Mouse (Mus musculus) megakaryocyte, adult 5-6 weeks (primary cell): Measurements from ENCODE around the gene H2-T23. TPM values are rescaled to one million over a fixed set of nuclear protein-coding genes. Genes with fewer than 3 reads are reported as not detected.
A peak's percentile ranks its signal among the peaks of the same experiment; 100 is the strongest.

Source experiments
- ATAC-seq: 2 replicates; pipeline ENCODE4 v1.8.0; 2016; ENCODE audit warnings: mild to moderate bottlenecking, inconsistent platforms; ENCODE audit not compliant: poor library complexity, severe bottlenecking
- total RNA-seq, 2 experiments: library from RNA; stranded (forward) in 1 of 2; stranded (reverse) in 1 of 2; fragments of 153-499, 151-499 nt in 1 of 2; fragments of 221-1000, 200-1000 nt in 1 of 2; gene quantifications; 2 replicates each; pipeline versions ENCODE4 v1.2.3 to v1.2.4; 2015 to 2017

Gene H2-T23
- total RNA-seq, 2 experiments from 2014 or later: 216 to 224 TPM

DNA sequence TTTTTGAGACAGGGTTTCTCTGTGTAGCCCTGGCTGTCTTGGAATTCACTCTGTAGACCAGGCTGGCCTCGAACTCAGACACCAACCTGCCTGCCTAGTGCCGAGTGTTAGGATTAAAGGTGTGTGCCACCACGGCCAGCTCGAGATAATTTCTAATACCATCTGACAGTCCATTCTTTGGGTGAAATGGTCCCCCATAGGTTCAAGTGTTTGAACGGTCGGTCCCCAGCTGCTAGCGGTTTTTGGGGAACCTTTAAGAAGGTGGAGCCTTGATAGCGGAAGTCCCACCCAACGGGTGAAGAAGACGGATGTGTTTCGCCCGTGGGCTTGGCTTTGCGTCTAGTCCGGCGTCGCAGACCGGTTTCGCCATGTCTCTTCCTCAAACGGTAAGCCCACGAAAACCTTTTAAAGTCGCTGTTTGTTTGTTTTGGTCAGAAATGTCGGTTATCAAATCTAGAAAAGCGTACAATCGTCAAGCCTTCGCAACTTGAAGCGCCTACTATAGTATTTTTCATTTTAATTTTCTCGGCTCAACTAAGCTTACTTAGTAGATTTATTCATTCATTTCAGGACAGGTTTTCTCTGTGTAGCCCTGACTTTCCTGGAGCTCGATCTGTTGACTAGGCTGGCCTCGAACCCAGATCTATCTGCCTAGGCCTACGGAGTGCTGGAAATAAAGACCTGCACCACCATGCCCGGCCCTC lies 38.3 kb downstream of the H2-T23 start:
- peak; percentile 71 for ATAC-seq

DNA sequence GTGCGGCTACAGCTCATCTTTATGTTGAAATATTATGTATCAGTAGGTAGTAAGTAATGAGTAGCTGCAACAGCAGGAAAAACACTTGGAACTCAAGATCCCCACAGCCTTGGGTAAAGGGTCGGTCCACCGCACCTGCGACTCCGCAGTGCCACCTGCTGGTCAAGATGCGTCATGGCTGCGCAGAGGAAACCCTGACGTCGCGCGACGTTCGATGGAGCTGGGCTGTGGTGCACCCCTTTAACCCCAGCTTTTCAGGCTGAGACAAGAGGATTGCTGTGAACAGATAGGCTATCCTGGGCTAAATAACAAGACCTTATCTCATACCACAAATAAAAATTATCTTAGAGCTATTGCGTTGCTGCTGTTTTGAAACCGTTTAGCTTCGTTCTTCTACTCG lies 39.0 kb downstream of the H2-T23 start:
- peak; percentile 66 for ATAC-seq

DNA sequence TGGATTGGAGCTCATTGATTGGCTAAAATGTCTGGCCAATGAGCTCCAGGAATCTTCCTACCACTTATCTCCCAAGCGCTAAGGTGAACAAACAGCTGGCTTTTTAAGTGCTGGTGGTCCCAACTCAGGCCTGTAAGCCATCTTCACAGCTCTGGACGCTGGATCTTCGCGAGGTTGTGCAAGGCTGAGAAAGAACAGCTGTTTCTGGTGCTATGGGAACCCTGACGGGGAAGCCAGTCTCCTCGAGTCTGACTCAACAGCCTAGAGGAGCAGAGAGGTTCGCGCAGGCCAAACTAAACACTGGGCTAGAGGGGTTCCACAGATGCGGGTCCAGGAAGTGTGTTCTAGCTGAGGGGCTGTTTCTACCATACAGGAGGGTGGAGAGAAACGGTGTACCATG lies 40.9 kb downstream of the H2-T23 start:
- no peak for ATAC-seq

DNA sequence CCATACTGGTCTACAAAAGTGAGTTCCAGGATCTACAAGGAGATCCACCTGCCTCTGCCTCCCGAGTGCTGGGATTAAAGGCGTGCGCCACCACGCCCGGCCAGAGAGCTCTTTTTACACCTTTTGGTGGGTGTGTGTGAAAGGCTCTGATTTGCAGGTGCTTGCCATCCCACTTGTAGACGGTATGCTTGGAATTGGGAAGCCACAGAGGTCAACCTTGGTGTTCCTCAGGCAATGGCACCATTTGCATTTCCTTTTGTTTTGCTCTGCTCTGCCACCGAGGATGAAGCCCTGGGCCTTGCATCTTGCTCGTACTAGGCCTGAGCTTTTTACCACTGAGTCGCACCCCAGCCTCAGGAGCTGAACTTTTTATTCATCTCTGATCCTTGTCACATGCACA lies 50.9 kb downstream of the H2-T23 start:
- ATAC-seq: no peak

DNA sequence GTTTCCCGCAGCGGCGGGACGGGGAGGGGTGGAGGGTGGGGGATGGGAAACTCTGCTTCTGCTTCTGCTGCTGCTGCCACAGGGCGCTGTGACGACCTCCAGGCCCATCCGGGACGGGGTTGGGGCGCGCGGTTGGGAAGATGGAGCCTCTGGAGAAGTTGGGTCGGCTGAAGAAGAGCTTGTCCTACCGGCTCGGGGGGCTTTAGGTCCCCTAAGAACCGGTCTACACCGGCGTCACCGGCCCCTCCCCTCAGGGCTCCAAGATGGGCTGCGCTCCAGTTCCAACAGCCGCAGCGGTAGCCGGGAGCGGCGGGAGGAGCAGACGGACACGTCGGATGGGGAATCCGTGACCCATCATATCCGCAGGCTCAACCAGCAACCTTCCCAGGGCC lies 52.3 kb downstream of the H2-T23 start:
- ATAC-seq: peak; percentile 4

Other genes with a start within 250 kb of the H2-T23 start
- 21.1 and 22.8 TPM in 2 replicates for gene Ier3, start 211.2 kb downstream of the H2-T23 start, total RNA-seq (2015)
- 15.7 and 20.5 TPM in 2 replicates for gene Ier3, start 211.2 kb downstream of the H2-T23 start, total RNA-seq (2017)
- gene Flot1, start 209.6 kb downstream of the H2-T23 start, total RNA-seq (2015): 73.5 and 95.0 TPM in 2 replicates
- 124 and 127 TPM in 2 replicates for gene Flot1, start 209.6 kb downstream of the H2-T23 start, total RNA-seq (2017)
- 649 TPM in 2 replicates for gene Tubb5, start 194.5 kb downstream of the H2-T23 start, total RNA-seq (2015)
- 751 and 811 TPM in 2 replicates for gene Tubb5, start 194.5 kb downstream of the H2-T23 start, total RNA-seq (2017)
- 37.6 and 62.8 TPM in 2 replicates for gene Mdc1, start 191.3 kb downstream of the H2-T23 start, total RNA-seq (2015)
- 17.3 and 18.6 TPM in 2 replicates for gene Mdc1, start 191.3 kb downstream of the H2-T23 start, total RNA-seq (2017)
- 88.5 and 114 TPM in 2 replicates for gene Nrm, start 171.5 kb downstream of the H2-T23 start, total RNA-seq (2015)
- 80.1 and 82.8 TPM in 2 replicates for gene Nrm, start 171.5 kb downstream of the H2-T23 start, total RNA-seq (2017)
- gene Ppp1r18, start 167.3 kb downstream of the H2-T23 start, total RNA-seq (2015): 153 and 167 TPM in 2 replicates
- 64.0 and 78.1 TPM in 2 replicates for gene Ppp1r18, start 167.3 kb downstream of the H2-T23 start, total RNA-seq (2017)
- 87.6 and 118 TPM in 2 replicates for gene Dhx16, start 153.0 kb downstream of the H2-T23 start, total RNA-seq (2015)
- 65.9 and 72.8 TPM in 2 replicates for gene Dhx16, start 153.0 kb downstream of the H2-T23 start, total RNA-seq (2017)
- gene 2310061I04Rik, start 135.4 kb downstream of the H2-T23 start, total RNA-seq (2015): 28.4 and 31.8 TPM in 2 replicates
- 3.5 and 9.8 TPM in 2 replicates for gene 2310061I04Rik, start 135.4 kb downstream of the H2-T23 start, total RNA-seq (2017)
- gene Atat1, start 122.8 kb downstream of the H2-T23 start, total RNA-seq (2015): 8.7 and 10.1 TPM in 2 replicates
- gene Atat1, start 122.8 kb downstream of the H2-T23 start, total RNA-seq (2017): 5.2 and 7.6 TPM in 2 replicates
- gene Mrps18b, start 116.5 kb downstream of the H2-T23 start, total RNA-seq (2015): 29.2 and 35.9 TPM in 2 replicates
- 25.0 and 28.9 TPM in 2 replicates for gene Mrps18b, start 116.5 kb downstream of the H2-T23 start, total RNA-seq (2017)
- gene Ppp1r10, start 116.4 kb downstream of the H2-T23 start, total RNA-seq (2015): 82.4 and 93.7 TPM in 2 replicates
- 131 and 157 TPM in 2 replicates for gene Ppp1r10, start 116.4 kb downstream of the H2-T23 start, total RNA-seq (2017)
- 31.8 and 32.7 TPM in 2 replicates for gene Abcf1, start 63.1 kb downstream of the H2-T23 start, total RNA-seq (2015)
- 101 and 128 TPM in 2 replicates for gene Abcf1, start 63.1 kb downstream of the H2-T23 start, total RNA-seq (2017)
- 5.0 and 6.4 TPM in 2 replicates for gene Gnl1, start 53.0 kb downstream of the H2-T23 start, total RNA-seq (2015)
- gene Gnl1, start 53.0 kb downstream of the H2-T23 start, total RNA-seq (2017): 11.3 and 13.9 TPM in 2 replicates
- 7.5 and 8.9 TPM in 2 replicates for gene Prr3, start 52.6 kb downstream of the H2-T23 start, total RNA-seq (2015)
- 2.8 and 8.5 TPM in 2 replicates for gene Prr3, start 52.6 kb downstream of the H2-T23 start, total RNA-seq (2017)
- gene H2-T24, start 12.3 kb downstream of the H2-T23 start, total RNA-seq (2015): 19.5 and 20.8 TPM in 2 replicates
- 85.4 and 88.2 TPM in 2 replicates for gene H2-T24, start 12.3 kb downstream of the H2-T23 start, total RNA-seq (2017)
- 43.2 and 44.4 TPM in 2 replicates for gene H2-T22, start 9.9 kb upstream of the H2-T23 start, total RNA-seq (2015)
- gene H2-T22, start 9.9 kb upstream of the H2-T23 start, total RNA-seq (2017): 51.9 and 56.1 TPM in 2 replicates
- gene Gm6034, start 10.1 kb upstream of the H2-T23 start, total RNA-seq (2015): not detected in 2 replicates
- gene Gm6034, start 10.1 kb upstream of the H2-T23 start, total RNA-seq (2017): not detected in 2 replicates
- gene Gm11127, start 25.5 kb upstream of the H2-T23 start, total RNA-seq (2015): not detected in 2 replicates
- gene Gm11127, start 25.5 kb upstream of the H2-T23 start, total RNA-seq (2017): not detected in 2 replicates
- gene Gm19684, start 88.8 kb upstream of the H2-T23 start, total RNA-seq (2015): 0.62 TPM in 1 of 2 replicates, not detected in the other
- 0.12 and 0.15 TPM in 2 replicates for gene Gm19684, start 88.8 kb upstream of the H2-T23 start, total RNA-seq (2017)
- gene Gm7030, start 96.6 kb upstream of the H2-T23 start, total RNA-seq (2015): not detected in 2 replicates
- gene Gm7030, start 96.6 kb upstream of the H2-T23 start, total RNA-seq (2017): not detected in 2 replicates
- not detected in 2 replicates for gene Gm8909, start 135.7 kb upstream of the H2-T23 start, total RNA-seq (2015)
- gene Gm8909, start 135.7 kb upstream of the H2-T23 start, total RNA-seq (2017): not detected in 2 replicates
- not detected in 2 replicates for gene H2-T3, start 157.4 kb upstream of the H2-T23 start, total RNA-seq (2015)
- gene H2-T3, start 157.4 kb upstream of the H2-T23 start, total RNA-seq (2017): not detected in 2 replicates
- 77.4 and 79.9 TPM in 2 replicates for gene Rpp21, start 225.2 kb upstream of the H2-T23 start, total RNA-seq (2015)
- gene Rpp21, start 225.2 kb upstream of the H2-T23 start, total RNA-seq (2017): 54.1 and 74.4 TPM in 2 replicates
- 9.6 and 12.0 TPM in 2 replicates for gene Trim39, start 239.4 kb upstream of the H2-T23 start, total RNA-seq (2015)
- gene Trim39, start 239.4 kb upstream of the H2-T23 start, total RNA-seq (2017): 18.2 and 18.5 TPM in 2 replicates